Mouse (Mus musculus): Measurements from ENCODE around the gene Neurl2. TPM values are rescaled to one million over a fixed set of nuclear protein-coding genes. Genes with fewer than 3 reads are reported as not detected.

Gene Neurl2
- total and polyA plus RNA-seq, 3 experiments: 1.8 to 4.1 (median 2.1) TPM

DNA sequence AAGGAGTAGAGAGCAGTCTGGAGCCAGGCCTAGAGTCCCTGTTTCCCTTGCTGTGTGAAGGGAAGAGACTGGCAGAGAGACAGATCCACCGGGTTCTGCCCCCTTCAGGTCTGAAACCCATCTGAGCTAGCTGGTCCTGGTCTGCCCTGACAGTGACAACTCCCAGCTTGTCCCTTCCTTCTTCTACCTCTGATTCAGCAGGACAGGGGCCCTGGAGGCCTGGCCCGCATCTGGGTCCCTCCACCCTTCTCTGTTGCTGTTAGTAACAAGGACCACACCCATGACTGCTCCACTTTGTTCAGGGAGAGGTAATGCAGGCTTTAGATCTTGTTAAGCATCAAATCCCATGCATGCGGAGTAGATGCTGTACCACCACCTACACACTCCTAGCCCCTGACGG is 44.8 kb downstream of the Neurl2 start:
- TF ChIP-seq MYC (IDR thresholded peaks at IDR 0.05; ENCODE audit: low read depth, low read length) (no peak), NELFE (IDR thresholded peaks at IDR 0.05; ENCODE audit: low read depth, low read length) (no peak), CTCF (conservative IDR thresholded peaks at IDR 0.05 in 1 of 2, IDR thresholded peaks at IDR 0.05 in 1 of 2; ENCODE audit: low read depth in 2 of 2, low read length in 2 of 2) (no peak), HCFC1 (IDR thresholded peaks at IDR 0.05; ENCODE audit: low read depth, low read length) (no peak), PAX5 (IDR thresholded peaks at IDR 0.05; ENCODE audit: low read length) (no peak), TCF12 (IDR thresholded peaks at IDR 0.05; ENCODE audit: low read depth, low read length) (no peak)
- Histone ChIP-seq H3K9me3 (replicated peaks; ENCODE audit: low read length) (no peaks in the 10 kb centered on the region), H3K4me2 (ENCODE audit: insufficient read depth, low read depth, poor library complexity, severe bottlenecking) (no peak overlapping the region), H3K4me1 (ENCODE audit: control insufficient read depth in 1 of 2, insufficient read depth in 2 of 2) (peaks cover 7 to 19% of the 10 kb centered on the region in 2 experiments), H3K9ac (ENCODE audit: insufficient read depth, low read depth) (no peak overlapping the region), H3K27me3 (replicated peaks) (peaks cover 9% of the 10 kb centered on the region), H3K36me3 (replicated peaks in 1 of 2; ENCODE audit: control insufficient read depth in 1 of 2, insufficient read depth in 1 of 2, low read length in 1 of 2) (peaks cover 21 to 49% of the 10 kb centered on the region in 2 experiments), H3K27ac (ENCODE audit: insufficient read depth, low read depth) (no peak overlapping the region), H3K4me3 (replicated peaks in 1 of 3; ENCODE audit: low read depth in 2 of 3, low read length in 2 of 3, poor library complexity in 1 of 3) (no peak overlapping the region), H3K79me2 (replicated peaks; ENCODE audit: control insufficient read depth, extremely low read depth, insufficient read depth, poor library complexity, severe bottlenecking) (no peaks in the 10 kb centered on the region)
- dilution Hi-C loops (cut with MboI; ENCODE audit: extremely low pct_ligation_motif_present, extremely low pct_unique_long_range_greater_than_20kb, low sequenced_read_pairs) (no loop called here), in situ Hi-C loops (cut with MboI; ENCODE audit: low pct_ligation_motif_present, low pct_unique_long_range_greater_than_20kb, low sequenced_read_pairs) (no loop called here)
- no peak for DNase-seq (ENCODE audit: extremely low read depth)

DNA sequence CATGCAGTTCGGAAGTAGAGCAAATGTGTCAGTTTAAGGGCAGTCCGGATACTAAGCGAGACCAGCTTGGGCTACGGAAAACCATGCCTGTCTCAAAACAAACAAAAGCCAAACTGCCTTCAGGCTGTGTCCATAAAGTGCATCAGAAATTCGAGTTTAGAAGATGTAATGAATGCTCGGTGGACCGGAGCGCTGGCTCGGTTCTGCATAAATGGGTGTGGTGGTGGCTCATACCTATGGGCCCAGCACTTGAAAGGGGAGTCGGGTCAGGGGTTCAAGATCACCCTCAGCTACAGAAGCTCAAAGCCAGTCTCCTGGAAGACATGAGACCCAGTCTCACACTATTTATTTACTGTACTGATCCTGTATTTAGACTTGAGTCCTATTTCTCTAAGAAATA is 45.5 kb downstream of the Neurl2 start:
- H3K79me2 ChIP-seq (replicated peaks; ENCODE audit: control insufficient read depth, extremely low read depth, insufficient read depth, poor library complexity, severe bottlenecking): no peaks in the 10 kb centered on the region
- H3K9me3 ChIP-seq (replicated peaks; ENCODE audit: low read length): no peaks in the 10 kb centered on the region
- H3K4me2 ChIP-seq (ENCODE audit: insufficient read depth, low read depth, poor library complexity, severe bottlenecking): no peak overlapping the region
- no peak overlapping the region for H3K4me3 ChIP-seq (replicated peaks in 1 of 3; ENCODE audit: low read depth in 2 of 3, low read length in 2 of 3, poor library complexity in 1 of 3)
- peaks cover 7 to 17% of the 10 kb centered on the region in 2 experiments for H3K4me1 ChIP-seq (ENCODE audit: control insufficient read depth in 1 of 2, insufficient read depth in 2 of 2)
- peaks cover 17 to 42% of the 10 kb centered on the region in 2 experiments for H3K36me3 ChIP-seq (replicated peaks in 1 of 2; ENCODE audit: control insufficient read depth in 1 of 2, insufficient read depth in 1 of 2, low read length in 1 of 2)
- H3K27me3 ChIP-seq (replicated peaks): peaks cover 13% of the 10 kb centered on the region
- DNase-seq (ENCODE audit: extremely low read depth): no peak
- in situ Hi-C loops (cut with MboI; ENCODE audit: low pct_ligation_motif_present, low pct_unique_long_range_greater_than_20kb, low sequenced_read_pairs): no loop called here
- TF ChIP-seq BHLHE40 (IDR thresholded peaks at IDR 0.05; ENCODE audit: low read depth, low read length): no peak
- no peak for TF ChIP-seq TBP (conservative IDR thresholded peaks at IDR 0.05; ENCODE audit: low read depth, low read length)
- no peak for TF ChIP-seq SMC3 (IDR thresholded peaks at IDR 0.05; ENCODE audit: low read depth, low read length)
- TF ChIP-seq CTCF (conservative IDR thresholded peaks at IDR 0.05 in 1 of 2, IDR thresholded peaks at IDR 0.05 in 1 of 2; ENCODE audit: low read depth in 2 of 2, low read length in 2 of 2): no peak
- TF ChIP-seq JUN (IDR thresholded peaks at IDR 0.05; ENCODE audit: insufficient read depth, low read depth, low read length): no peak
- dilution Hi-C loops (cut with MboI; ENCODE audit: extremely low pct_ligation_motif_present, extremely low pct_unique_long_range_greater_than_20kb, low sequenced_read_pairs): no loop called here
- no peak overlapping the region for H3K27ac ChIP-seq (ENCODE audit: insufficient read depth, low read depth)
- no peak overlapping the region for H3K9ac ChIP-seq (ENCODE audit: insufficient read depth, low read depth)

DNA sequence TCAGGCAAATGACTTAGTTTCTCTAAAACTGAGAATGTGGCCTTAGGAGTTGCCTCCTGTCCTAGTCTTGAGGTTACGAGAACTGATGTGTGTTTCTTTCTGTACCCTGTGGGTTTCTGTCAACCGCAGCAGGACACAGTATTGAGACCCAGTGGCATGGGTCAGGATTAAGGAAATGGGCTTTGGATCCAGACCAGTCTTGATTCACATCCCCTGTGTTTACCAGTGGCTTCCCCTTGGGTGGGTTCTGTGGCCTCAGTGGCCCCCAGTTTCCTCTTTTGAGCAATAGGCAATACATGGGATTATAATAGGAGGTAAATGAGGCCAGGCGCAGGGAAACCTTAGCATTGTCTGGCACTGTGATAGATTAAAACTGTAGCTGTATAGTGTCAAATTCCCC is 46.2 kb downstream of the Neurl2 start:
- DNase-seq (ENCODE audit: extremely low read depth): no peak
- no peaks in the 10 kb centered on the region for H3K9me3 ChIP-seq (replicated peaks; ENCODE audit: low read length)
- peaks cover 7 to 17% of the 10 kb centered on the region in 2 experiments for H3K4me1 ChIP-seq (ENCODE audit: control insufficient read depth in 1 of 2, insufficient read depth in 2 of 2)
- H3K9ac ChIP-seq (ENCODE audit: insufficient read depth, low read depth): no peak overlapping the region
- TF ChIP-seq USF2 (conservative IDR thresholded peaks at IDR 0.05; ENCODE audit: low read depth, low read length) (no peak), MAFK (IDR thresholded peaks at IDR 0.05; ENCODE audit: insufficient replicate concordance, low read length) (no peak), POLR2AphosphoS2 (IDR thresholded peaks at IDR 0.05; ENCODE audit: low read depth, low read length) (no peak), MAX (IDR thresholded peaks at IDR 0.05; ENCODE audit: low read length) (no peak), ZC3H11A (IDR thresholded peaks at IDR 0.05; ENCODE audit: low read depth, low read length) (no peak), BHLHE40 (IDR thresholded peaks at IDR 0.05; ENCODE audit: low read depth, low read length) (no peak), ELF1 (IDR thresholded peaks at IDR 0.05; ENCODE audit: low read depth, low read length) (no peak)
- no peak overlapping the region for H3K4me2 ChIP-seq (ENCODE audit: insufficient read depth, low read depth, poor library complexity, severe bottlenecking)
- no peak overlapping the region for H3K27ac ChIP-seq (ENCODE audit: insufficient read depth, low read depth)
- peaks cover 10 to 35% of the 10 kb centered on the region in 2 experiments for H3K36me3 ChIP-seq (replicated peaks in 1 of 2; ENCODE audit: control insufficient read depth in 1 of 2, insufficient read depth in 1 of 2, low read length in 1 of 2)
- no peaks in the 10 kb centered on the region for H3K79me2 ChIP-seq (replicated peaks; ENCODE audit: control insufficient read depth, extremely low read depth, insufficient read depth, poor library complexity, severe bottlenecking)
- in situ Hi-C loops (cut with MboI; ENCODE audit: low pct_ligation_motif_present, low pct_unique_long_range_greater_than_20kb, low sequenced_read_pairs) (no loop called here), dilution Hi-C loops (cut with MboI; ENCODE audit: extremely low pct_ligation_motif_present, extremely low pct_unique_long_range_greater_than_20kb, low sequenced_read_pairs) (no loop called here)
- peaks cover 19% of the 10 kb centered on the region for H3K27me3 ChIP-seq (replicated peaks)
- H3K4me3 ChIP-seq (replicated peaks in 1 of 3; ENCODE audit: low read depth in 2 of 3, low read length in 2 of 3, poor library complexity in 1 of 3): no peak overlapping the region
